Mouse (Mus musculus) embryo, embryonic 9.5 days (tissue): Measurements from ENCODE around the gene Galnt2.

Source experiments
- DNase-seq: peaks from one replicate; pipeline ENCODE4 v3.0.0-alpha.2; 2017; ENCODE audit errors: extremely low spot score

The Galnt2 gene

DNA sequence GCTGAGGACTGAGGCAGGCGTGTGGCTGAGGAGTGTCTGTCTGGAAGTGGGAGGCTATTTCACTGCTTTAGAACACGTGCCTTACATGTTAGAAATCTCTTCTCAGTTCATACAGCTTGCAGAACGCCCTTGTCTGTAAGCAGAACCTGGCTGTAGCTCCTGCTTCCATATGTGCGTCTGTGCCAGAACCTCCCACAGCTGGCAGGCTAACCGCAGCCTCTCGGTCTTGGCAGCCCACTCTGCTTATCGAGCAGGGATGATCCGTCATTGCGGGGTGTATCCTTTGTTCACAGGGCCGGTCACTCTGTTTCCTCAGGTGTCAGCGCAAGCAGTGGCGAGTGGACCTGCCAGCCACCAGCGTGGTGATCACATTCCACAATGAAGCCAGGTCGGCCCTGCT is 92.2 kb downstream of the Galnt2 start:
- no peak for DNase-seq

DNA sequence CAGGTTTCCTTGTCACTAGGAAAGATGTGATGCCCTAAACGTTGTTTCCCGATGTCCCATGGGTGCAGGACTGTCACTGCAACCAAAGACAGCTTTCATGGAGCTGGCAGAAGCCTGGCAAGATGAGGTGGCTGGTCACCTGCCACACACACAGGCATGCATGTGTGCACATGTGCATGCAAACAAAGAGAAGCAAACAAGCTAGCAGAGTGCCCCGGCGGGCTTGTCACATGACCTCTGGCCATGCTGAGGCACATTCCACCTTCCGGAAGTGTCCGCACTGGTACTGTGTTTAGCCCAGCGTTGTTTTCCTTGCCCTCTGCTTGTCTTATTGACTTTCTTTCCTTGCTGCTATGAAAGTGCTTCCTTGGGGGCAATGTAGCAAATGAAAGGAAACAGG is 97.1 kb downstream of the Galnt2 start:
- DNase-seq, result no peak

DNA sequence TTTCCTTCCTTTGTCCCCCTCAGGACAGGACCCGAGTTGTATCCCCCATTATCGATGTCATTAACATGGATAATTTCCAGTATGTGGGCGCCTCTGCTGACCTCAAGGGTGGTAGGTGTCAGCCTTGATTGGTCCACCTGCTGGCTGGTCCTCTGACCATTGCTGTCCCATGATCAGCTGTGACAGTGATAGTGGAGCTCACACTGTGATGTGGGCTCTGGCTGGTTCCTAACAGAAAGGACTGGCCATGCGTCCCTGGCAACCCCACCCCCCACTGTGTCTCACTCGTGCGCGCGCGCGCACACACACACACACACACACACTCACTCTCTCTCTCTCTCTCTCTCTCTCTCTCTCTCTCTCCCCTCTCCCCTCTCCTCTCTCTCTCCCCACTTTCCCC is 98.5 kb downstream of the Galnt2 start:
- no peak for DNase-seq

DNA sequence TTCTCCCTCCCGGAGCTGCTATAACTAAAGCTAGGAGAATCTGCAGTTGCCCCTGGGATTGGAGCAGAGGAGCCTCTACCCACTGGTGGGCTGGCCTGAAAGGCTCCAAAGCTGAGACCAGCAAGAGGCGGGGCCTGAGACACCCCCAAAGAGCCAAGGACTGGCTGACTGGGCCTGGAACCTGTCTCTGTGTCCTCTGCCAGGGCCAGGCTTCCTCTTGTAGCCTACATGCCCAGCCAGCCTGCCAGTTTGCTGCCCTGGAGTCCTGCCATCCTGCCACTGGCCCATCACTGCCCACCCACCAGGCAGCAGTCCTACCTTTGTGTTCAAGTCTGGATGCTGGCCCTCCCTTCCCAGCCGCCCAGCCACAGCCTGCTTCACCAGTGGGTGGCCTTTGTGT is 99.2 kb downstream of the Galnt2 start:
- DNase-seq, result no peak

DNA sequence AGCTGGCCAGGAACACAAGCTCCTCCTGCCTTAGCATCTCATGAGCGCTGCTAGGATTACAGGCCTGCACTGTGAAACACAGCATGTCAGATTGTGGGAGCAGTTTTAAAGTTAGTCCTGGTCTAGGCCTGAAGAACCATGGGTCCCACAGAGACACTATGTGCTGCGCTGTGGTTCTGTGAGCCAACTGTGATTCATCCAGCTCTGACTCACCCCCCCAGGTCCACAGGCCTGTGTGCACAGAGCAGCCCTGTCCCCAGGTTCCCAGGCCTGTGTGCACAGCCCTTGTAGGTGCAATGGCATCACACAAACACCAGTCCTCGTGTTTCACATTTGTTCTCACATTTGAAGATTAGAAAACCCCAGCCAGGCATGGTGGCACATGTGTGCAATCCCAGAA is 99.9 kb downstream of the Galnt2 start:
- no peak for DNase-seq

DNA sequence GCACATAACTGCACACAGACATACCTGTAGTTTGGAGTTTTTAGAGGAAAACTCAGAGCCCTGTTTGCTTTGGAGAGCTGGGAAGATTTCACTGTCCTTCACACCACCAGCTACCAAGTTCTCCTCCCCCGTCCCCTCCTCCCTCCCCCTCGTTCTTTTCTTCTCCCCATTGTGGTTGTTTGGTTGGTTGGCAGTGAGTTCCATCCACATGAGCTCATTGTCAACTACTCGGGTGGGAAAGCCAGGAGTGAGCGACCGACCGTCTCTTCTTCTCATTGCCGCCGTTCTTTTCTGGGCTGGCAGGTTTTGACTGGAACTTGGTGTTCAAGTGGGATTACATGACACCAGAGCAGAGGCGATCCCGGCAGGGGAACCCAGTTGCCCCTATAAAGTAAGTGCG is 100.5 kb downstream of the Galnt2 start:
- DNase-seq, result no peak

DNA sequence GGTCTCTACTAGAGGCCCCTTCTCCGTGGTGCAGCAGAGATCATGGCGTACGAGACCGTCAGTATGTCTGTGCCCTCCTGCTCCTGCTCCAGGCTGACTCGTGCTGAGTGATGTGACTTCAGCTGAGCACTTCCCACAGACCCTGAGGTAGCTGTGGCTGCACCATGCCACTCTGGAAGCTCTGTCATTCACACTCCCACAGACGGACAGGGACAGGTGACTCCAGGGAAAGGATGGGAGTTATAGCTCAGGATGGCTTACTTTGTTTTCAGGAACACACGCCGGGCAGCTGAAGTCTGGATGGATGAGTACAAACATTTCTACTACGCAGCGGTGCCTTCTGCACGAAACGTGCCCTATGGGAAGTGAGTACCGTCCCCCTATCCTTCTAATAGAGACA is 105.1 kb downstream of the Galnt2 start:
- DNase-seq, result no peak

DNA sequence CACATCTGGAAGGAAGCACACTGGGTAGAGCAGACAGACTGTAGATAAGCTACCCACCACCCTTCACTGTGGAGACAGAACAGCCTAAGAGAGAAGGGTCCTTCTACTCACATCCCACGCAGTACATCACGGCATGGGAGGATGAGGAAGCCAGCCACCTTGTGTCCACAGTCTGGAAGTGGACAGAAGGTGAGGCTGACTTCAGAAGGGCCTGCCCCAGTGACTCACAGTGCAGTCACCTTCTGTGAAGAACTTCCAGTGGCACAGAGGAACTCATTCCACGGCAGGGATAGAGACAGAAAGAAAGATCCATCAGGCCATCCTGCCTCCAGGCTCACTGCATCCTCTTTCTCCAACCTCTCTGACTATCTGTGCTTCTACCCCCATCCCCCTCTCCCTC is 108.6 kb downstream of the Galnt2 start:
- DNase-seq, result no peak

DNA sequence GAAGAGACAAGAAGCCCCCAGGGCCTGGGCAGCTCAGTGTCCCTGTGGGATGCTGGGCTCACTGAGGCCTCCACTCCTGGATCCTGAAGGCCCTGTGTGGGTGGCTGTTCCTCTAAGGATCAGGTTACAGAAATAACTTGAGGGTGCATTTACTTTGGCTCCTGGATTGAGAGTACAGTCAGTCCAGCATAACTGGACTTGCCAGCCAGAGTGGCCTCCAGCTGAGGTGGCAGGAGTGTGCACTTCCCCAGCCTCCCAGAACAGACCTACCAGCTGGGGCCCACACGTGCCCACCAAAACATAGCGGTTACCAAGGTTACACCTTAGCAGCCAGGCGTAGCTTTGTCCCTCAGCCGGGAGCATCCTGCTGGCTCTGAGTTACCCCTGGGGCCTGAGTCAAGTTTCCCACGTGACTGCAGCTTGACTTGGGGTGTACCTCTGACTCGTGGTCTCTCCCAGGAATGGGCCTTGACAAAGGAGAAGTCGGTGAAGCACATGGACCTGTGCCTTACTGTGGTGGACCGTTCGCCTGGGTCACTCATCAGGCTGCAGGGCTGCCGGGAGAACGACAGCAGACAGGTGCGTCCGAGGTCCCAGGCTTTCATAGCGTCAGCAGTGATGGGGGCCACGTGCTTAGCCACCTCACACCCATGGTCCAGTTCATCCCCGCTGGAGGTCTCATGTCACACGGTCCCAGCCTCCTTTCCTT is 109.3 kb downstream of the Galnt2 start:
- DNase-seq, result no peak

DNA sequence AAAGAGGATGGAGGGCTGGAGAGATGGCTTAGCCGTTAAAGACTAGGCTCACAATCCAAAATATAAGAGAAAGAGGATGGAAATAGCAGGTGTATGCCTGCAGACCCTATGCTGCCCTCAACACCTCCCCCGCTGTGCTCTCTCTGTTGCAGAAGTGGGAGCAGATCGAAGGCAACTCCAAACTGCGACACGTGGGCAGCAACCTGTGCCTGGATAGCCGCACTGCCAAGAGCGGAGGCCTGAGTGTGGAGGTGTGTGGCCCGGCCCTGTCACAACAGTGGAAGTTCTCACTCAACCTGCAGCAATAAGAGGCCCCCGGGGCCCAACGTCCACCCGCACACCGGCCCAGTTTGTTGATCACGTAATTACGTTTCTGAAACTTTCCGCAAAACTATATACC is 112.0 kb downstream of the Galnt2 start:
- no peak for DNase-seq

DNA sequence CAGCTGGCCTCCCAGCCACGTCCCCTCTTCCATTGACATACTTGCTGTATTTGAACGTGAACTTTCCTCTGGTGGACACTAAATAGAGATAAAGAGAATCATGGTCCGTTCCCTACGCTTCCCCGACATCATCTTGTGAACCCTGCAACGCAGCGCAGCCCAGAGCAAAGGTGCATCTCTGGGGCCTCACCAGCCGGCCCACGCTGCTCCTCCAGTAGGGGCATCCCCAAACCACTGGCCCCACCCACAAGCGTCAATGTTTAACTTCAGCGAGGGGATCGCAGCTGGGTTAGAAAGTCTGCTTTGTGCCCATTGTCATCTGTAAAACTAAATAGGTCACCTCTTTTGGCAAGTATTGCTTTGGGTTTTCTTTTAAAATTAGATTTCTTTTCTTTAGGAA is 112.8 kb downstream of the Galnt2 start:
- DNase-seq, result no peak

DNA sequence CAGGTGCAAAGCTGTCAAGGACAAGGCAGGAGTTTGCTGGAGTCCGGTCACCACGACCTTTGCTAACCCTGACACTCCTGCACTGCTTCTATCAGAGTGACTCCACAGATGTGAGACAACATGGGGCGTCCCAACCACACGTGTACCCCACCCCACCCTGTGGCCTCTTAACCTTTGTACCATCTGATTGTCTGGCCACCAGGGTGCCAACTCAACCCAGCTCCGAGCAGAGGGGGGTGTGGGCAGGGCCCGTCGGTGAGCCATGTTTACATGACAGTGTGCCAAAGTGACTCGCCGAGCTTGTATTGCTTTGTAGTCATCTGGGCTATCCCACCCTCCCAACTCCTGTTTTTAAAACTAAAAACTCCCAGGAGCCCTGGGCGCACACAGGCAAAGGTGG is 113.9 kb downstream of the Galnt2 start:
- no peak for DNase-seq

DNA sequence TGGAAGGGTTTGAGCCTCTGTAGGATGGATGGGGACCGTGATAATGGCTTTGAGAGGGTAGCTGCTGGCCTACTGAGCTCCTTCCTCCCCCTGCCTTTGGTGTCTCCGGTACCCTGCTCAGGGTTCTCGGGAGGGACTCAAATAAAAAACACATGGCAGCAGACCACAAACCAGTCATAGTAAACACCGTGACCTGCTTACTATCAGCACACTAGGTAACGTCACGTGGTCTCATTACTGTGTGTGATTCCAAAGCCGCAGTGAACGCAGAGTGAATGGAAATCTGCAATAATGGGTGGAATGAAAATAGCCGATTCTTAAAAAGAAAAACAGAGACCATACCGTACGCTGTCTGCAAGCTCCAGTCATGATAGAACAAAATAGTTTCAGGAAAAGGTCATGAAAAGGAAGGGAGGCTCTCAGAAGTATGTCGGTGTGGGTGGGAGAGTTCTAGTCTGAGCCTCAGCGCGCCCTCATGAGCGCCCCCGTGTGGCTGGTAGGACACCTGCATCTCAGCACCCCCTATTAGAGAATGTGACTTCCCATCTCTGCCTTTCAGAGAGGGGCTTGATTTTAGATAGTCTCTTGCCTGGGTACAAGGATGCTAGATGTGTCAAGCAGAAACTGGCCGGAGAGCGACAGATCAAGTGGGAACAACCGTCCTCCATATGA is 115.8 kb downstream of the Galnt2 start:
- peak; percentile 56 for DNase-seq

DNA sequence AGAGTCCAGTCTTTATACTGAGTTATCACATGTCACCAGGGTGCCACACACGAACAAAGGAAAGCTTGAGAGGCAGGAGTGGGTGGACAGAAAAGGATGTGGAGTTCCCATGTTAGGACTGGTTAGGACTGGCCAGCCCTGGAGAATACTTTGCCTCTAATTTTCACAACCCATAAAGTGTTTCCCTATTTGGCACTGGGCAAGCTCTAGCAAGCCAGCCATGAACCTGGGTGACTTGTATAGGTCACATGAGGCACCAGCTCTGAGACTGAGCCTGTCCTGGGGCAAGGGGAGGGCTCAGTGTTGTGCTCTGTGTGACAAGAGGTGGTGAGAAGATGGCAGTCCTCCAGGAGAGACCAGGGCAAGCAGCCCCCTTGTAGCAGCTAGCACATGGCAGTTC is 116.9 kb downstream of the Galnt2 start:
- DNase-seq, result no peak

DNA sequence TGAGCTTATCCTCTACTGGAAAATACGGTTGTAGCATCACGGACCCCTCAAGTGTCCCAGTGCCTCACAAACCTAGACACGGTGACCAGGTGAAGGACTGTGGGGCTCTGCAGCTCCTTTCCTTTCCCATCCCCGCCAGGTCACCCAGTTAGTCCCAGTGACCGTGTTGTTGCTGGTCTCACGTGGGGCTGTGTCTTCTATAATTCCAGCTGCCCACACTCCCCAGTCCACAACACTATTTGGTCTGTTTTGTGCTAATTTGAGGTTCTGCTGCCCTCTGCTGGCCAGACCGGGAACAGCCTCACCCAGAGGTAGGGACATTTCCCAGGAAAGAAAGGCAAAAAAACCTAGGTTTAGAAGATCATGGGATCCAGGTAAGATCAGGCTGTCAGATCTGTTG is 118.5 kb downstream of the Galnt2 start:
- peak; percentile 76 for DNase-seq

DNA sequence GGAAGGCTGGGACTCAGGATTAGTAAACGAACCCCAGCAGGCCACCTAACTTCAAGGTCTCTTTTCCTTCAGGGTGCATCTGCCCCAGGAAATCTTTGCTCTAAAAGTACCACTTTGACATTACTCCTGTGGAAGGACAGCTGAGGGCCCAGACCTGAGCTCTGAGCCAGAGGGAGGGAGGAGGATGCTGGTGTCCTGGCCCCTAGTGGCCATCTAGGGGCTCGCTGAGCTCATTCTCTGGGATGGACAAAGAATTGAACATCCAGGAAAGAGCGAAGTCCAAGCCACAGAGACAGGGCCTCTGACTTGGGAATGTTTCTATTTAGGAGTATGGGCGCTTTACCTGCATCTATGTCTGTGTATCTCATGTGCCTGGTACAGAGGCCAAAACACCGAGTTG is 120.4 kb downstream of the Galnt2 start:
- DNase-seq, result no peak

DNA sequence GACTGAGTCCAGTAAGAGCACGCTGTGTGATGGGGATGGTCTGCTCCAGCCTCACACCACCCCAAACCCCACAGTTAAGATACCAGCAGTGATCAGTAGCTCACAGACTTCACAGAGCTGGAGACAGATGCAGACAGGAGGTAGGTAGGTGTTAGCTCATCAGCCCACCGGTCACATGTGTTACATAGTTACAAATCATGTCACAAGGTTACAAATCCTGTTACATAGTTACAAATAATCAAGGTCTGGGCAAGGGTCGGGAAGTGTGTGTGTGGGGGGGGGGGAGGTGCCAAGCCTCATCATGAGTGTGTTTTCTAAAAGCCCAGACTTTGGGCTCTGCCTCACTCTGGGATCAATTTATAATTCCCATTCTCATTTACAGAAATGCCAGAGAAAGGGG is 129.7 kb downstream of the Galnt2 start:
- DNase-seq, result no peak

DNA sequence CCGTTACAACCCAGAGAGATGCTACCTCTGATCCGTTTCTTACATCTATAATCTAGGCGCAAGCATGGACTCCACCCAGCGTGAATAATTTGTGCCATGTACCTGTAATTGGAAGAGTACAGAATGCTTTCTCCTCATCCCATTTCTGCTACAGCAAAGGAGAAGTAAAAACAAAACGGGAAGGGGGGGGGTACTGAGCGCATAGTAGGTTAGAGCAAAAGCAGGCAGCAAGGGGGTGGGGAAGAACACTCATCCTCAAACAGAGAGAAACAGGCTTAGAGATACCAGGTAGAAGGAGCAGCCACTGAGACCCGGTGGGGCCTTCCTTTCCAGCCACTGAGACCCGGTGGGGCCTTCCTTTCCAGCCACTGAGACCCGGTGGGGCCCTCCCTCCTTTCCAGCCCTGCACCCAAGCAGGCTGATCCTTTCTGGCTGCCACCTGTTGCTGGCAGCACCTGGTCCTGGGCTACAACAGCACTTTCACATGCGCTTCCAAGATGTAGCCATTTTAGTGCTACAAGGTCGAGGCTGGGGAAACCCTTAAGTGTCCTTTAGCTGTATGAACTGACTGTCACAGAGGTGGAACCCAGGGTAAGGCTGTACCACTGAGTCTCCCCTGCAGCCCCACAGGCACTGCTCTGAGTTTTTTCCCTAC is 130.7 kb downstream of the Galnt2 start:
- DNase-seq, result no peak

DNA sequence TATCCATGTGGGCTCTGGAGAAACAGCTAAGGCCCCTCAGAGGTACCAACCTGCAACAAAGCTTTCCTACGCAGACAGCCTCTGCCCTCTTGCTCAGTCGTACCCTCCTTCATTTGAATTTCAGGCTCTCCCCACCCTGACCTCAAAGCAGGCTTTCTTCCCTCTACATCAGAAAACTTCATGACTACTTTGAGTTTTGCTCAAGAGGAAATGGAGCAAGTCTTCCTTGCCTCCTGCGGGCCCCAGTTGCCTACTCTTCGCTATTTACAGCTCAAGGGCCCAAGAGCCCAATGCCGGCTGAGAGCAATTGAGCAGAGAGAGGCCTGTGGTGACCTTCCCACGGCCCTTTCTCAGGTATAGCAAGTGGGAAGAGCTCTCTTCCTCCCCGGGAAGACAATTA is 131.4 kb downstream of the Galnt2 start:
- no peak for DNase-seq

DNA sequence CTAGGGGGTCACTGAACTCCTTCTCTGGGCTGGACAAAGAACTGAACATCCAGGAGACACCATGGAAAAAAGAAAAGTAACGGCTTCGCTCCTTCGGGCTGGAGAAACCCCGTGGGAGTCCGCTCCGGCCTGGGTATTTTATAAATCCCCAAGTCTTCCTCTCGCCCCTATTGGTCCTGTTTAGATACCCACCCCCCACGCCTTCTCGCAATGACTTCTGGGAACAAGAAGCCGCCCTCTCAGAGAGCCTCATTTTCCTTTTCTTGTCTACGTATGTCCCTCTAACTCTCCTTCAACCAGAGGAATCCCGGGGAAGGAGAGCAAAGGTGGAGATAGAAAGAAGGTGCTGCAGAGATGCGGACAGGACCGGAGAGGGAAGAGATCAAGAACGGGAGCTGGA is 132.1 kb downstream of the Galnt2 start:
- no peak for DNase-seq

DNA sequence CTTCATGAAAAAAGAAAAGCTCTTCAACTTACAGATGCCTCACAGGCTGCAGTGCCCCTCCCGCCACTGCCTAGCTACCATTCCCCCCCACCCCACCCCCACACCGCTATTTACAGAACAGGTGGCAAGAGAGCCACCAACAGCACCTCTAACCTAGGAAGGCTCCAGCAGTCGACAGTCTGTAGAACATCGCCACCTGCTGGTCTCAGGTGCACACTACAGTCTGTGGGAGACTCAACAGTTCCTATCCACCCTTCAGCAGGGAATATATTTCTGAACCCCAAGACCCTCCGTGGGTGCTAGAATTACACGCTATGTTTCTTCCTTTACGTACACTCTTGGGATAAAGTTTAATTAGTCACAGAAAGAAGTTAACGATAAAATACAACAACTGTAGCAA is 137.0 kb downstream of the Galnt2 start:
- DNase-seq, result peak; percentile 64

DNA sequence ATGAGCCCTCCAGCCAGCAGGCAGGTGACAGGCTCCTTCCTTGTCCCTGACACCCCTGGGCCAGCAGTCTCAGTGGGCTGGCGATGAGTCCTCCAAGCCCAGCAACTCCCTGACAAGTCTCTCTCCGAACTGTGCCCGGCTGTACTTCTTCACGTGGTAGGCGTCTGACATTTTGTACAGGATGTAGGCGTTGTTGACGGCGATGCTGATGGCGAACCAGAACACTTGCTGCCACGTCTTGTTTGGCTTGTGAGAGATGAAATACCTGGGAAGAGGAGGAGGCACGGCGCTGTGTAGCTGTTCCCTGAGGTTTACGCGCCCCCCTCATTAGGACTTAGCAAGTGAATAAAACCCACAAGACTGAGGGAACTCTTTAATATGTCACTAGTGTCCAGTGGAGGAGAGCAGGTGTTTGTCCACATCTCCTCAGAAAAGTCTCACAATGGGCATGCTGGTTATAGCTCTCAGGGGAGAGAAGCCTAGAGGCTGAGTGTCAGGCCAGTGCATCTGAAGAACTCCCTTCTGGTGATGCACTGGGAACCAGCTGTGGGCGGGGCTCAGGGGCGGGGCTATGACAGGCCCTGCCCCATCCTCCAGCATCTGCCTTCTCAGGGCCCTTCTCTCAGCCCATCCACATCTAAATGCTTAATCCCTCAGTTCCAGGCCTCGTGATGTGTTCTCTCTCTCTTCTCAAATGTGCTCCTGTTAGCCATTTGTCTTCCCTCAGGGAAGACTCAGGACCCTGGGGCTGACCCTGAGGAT is 139.4 kb downstream of the Galnt2 start:
- DNase-seq, result no peak
